11 mouse cellular contexts compared by ENCODE assay signal in the genomic region with DNA sequence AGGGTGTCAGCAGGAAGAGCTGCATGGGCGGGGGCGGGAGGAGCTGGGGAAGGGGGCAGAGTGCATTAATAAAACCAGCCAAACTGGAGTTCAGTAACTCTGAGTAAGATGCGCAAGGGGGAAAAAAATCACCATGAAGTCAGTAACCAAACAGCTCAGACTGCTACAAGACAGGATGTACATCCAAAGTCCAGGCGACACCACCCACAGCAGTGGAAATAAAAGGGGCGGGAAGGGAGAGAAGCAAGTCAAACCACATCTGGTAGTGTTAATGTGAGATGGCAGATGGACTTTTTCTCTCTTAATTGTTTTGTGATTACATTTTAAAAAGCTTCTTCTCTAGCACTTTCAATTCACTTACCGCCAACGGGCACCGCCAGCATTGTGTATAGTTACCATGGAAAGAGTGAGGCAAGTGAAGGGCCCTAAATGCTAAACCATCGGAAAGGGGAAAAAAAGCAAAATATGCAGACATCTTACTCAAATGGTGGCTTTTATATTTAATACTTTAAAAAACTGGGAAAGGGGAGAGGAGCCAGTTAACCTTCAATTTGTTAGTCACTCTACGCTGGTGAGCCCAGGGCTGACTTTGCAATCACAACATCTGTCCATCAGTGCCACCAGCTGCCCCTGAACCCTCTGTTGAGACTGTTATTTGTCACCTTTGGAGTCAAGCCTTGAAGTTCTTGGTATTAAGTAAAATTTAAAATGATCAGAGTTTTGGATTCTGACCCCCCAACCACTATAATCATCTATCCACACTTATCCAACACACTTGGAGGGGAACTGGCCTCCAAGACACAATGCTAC. TPM values are rescaled to one million over a fixed set of nuclear protein-coding genes. Genes with fewer than 3 reads are reported as not detected.
DNase-seq lines count a peak whose midpoint lies in the region; ATAC-seq and TF ChIP-seq lines count a peak whose summit lies in the region.
"Had no signal": no experiment of that assay in that cellular context is flagged by ENCODE, and none has a peak within 500 bp of the region (broad histone marks: within the 10 kb centered on the region; RNA-seq: fewer than 3 reads in every experiment).

No protein-coding gene starts in this region.

- H3K4me2 ChIP-seq in intestine, embryonic 16.5 days (ENCODE audit: low read depth, low read length), result 0 out of 2 replicates have a peak overlapping the region, but pooled peaks have one; percentile 1

- no peaks in the 10 kb centered on the region for H3K9me3 ChIP-seq in E14TG2a.4 (ENCODE audit: low read length)
- no peaks in the 10 kb centered on the region for H3K9me3 ChIP-seq in intestine, embryonic 16.5 days (ENCODE audit: control insufficient read depth, low read length)

- TF ChIP-seq CTCF in E14TG2a.4 (conservative IDR thresholded peaks at IDR 0.05; ENCODE audit: low read length), result no peak

- H3K9ac ChIP-seq in intestine, embryonic 16.5 days (ENCODE audit: low read depth, low read length), result no peak overlapping the region

- peaks cover 29% of the 10 kb centered on the region for H3K36me3 ChIP-seq in E14TG2a.4 (ENCODE audit: insufficient read depth, low read length)
- peaks cover 3% of the 10 kb centered on the region; the same call in 1 of the 2 replicates for H3K36me3 ChIP-seq in intestine, embryonic 16.5 days (ENCODE audit: control insufficient read depth, insufficient read depth, low read length)

- ATAC-seq in intestine, embryonic 16.5 days, result peak; percentile 86

- peak overlapping the region; percentile 33 for H3K27ac ChIP-seq in intestine, embryonic 16.5 days (ENCODE audit: low read length)

- peak overlapping the region; percentile 7 for H3K4me3 ChIP-seq in E14TG2a.4 (replicated peaks; ENCODE audit: low read length)
- H3K4me3 ChIP-seq in intestine, embryonic 16.5 days (ENCODE audit: low read length), result no peak overlapping the region

- peaks cover 89% of the 10 kb centered on the region for H3K4me1 ChIP-seq in E14TG2a.4 (replicated peaks; ENCODE audit: low read depth, low read length)
- peaks cover 24% of the 10 kb centered on the region for H3K4me1 ChIP-seq in intestine, embryonic 16.5 days (ENCODE audit: control insufficient read depth, insufficient read depth, low read length)

- DNase-seq in adrenal gland, adult 2 months, result peak; percentile 49
- DNase-seq in adrenal gland, adult 18-20 months (ENCODE audit: low spot score in 2 of 2), result no peak
- peak; percentile 35 for DNase-seq in kidney, postnatal 10 days
- DNase-seq in kidney, adult 8-10 months, result no peak
- no peak for DNase-seq in layer of hippocampus, postnatal 14 days (ENCODE audit: low spot score in 2 of 2)
- DNase-seq in B cell, adult 2 months, result no peak
- DNase-seq: kidney, postnatal 36 days; right cerebral cortex, postnatal 25 days had no signal

- no peaks in the 10 kb centered on the region for H3K27me3 ChIP-seq in E14TG2a.4 (ENCODE audit: insufficient read depth, low read length)
- H3K27me3 ChIP-seq in intestine, embryonic 16.5 days (replicated peaks; ENCODE audit: control insufficient read depth, insufficient read depth, low read length), result no peaks in the 10 kb centered on the region

- WGBS in intestine, embryonic 16.5 days, result 43% methylated on average over 10 of the region's 10 CpGs

RNA-seq across cellular contexts. Expression of gene Mb, which starts 54.1 kb away (rescaled TPM):
- total RNA-seq in adrenal gland, adult 2 months (2021), result 1 to 10 TPM in 1 of 2 experiments, not detected in 1; 1.8 TPM
- 0.46 TPM in 1 of 2 replicates, not detected in the other for polyA plus RNA-seq in adrenal gland, adult 2 months (2012; rRNA removed)
- total RNA-seq in adrenal gland, adult 18-20 months (2021), result 1 to 10 TPM; 4.7 to 7.8 TPM
- polyA plus RNA-seq in intestine, embryonic 16.5 days (2015; fragmentation: Nextera tagmentation; extraction: Ambion mirVana), result 0.48 and 0.56 TPM in 2 replicates
- total RNA-seq in layer of hippocampus, postnatal 14 days (2021), result under 1 TPM in 1 of 2 experiments, not detected in 1; 0.90 TPM
- polyA plus RNA-seq: liver, adult 2 months had no signal

Comparison
In these comparisons a context has a peak if more than half of its experiments do, and no peak if none do; other contexts are left out.
1. DNase-seq: peak in adrenal gland, adult 2 months (single experiment) and kidney, postnatal 10 days (single experiment); none in adrenal gland, adult 18-20 months (0 of 2), kidney, adult 8-10 months (0 of 2), layer of hippocampus, postnatal 14 days (0 of 2) and B cell, adult 2 months (0 of 2).